Mouse (Mus musculus): Measurements from ENCODE around the gene Meox1. TPM values are rescaled to one million over a fixed set of nuclear protein-coding genes. Genes with fewer than 3 reads are reported as not detected.
A peak's percentile ranks its signal among the peaks of the same experiment; 100 is the strongest.

The Meox1 gene
- total RNA-seq, 2 experiments from 2014 or later, result 0.34 to 0.49 TPM

GRCm38 (mm10) chr11:101870067-101870765, 24.0 kb downstream of the Meox1 start:
- intact Hi-C loops (cut with DNase I), result no loop called here
- DNase-seq (ENCODE audit: low spot score in 2 of 2), result peak in 1 of 2 experiments; percentile 34

DNA sequence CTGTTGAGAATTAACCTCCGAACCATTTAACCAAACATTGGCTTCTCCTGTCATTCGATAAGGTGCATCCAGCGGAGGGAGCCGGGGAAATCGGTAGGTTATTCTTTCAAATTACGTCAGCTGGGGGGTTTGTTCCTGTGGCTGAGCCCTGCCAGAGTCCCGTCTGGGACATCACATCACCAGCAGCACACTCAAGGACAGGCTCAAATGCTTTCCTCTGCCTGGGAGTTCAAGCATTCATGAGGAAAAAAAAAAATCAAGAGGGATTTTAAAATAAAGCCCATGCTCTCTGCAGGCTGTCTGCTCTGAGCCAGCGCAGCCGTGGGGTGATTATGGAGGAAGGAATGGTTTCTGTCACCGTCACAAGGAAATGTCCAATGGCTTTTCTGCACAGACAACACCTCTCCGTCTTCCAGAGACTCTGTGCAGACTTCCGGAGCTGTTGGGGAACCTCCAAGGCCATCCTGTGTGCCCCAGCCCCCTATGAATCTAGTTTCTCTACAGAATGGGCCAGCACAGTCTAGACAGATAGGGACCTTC, 26.6 kb downstream of the Meox1 start:
- intact Hi-C loops (cut with DNase I), result no loop called here

GRCm38 (mm10) chr11:101858742-101859141, 35.4 kb downstream of the Meox1 start:
- intact Hi-C loops (cut with DNase I), result no loop called here
- DNase-seq (ENCODE audit: low spot score in 2 of 2), result no peak

More for the DNA sequence above, 26.6 kb downstream of the Meox1 start:
- no peak for DNase-seq (ENCODE audit: low spot score in 2 of 2)

DNA sequence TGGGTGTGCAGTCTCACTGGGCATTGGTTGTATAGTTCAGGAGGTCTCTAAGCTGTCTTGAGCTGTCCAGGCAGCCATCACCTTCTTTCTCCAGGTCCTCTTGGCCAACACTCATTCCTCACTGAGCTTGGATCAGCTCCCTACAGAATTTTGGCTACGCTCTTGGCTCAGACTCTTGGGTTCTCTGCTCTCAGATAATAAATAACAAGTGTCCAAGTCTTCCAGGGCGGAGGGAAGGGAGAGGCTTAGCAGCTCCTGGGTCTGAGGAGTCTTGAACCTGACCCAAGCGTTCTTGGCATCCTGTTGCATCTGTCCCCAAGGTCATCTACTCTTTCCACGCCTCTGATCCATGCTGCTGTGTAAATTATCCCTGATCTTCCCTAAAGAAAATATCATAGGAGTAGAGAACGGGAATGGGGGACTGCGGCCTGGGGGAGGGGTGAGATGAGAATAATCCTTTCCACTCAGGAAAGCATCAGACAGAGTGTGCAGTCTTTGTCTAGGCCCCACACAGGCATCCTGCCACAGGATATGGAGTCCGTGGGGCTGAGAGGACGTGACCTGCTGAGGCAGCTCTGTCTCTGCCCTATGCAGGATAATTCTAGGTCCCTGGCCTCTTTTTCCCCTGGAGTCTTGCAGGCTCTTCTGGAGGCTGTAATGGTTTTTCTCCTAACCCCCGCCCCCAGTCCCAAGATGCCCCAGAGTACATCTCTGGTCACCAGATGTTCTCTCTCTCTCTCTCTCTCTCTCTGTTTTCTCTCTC, 38.0 kb downstream of the Meox1 start:
- DNase-seq (ENCODE audit: low spot score in 2 of 2), result no peak
- intact Hi-C loops (cut with DNase I), result no loop called here

- intact Hi-C loops (cut with DNase I), result no loop called here
Measured at GRCm38 (mm10) chr11:101851042-101851441, 43.1 kb downstream of the Meox1 start.

GRCm38 (mm10) chr11:101849286-101849685, 44.9 kb downstream of the Meox1 start:
- DNase-seq (ENCODE audit: low spot score in 2 of 2), result no peak
- intact Hi-C loops (cut with DNase I), result no loop called here

More at GRCm38 (mm10) chr11:101851042-101851441, 43.1 kb downstream of the Meox1 start:
- DNase-seq (ENCODE audit: low spot score in 2 of 2), result peak in 1 of 2 experiments; percentile 5

GRCm38 (mm10) chr11:101847509-101847908, 46.7 kb downstream of the Meox1 start:
- intact Hi-C loops (cut with DNase I), result no loop called here
- DNase-seq (ENCODE audit: low spot score in 2 of 2), result no peak

DNA sequence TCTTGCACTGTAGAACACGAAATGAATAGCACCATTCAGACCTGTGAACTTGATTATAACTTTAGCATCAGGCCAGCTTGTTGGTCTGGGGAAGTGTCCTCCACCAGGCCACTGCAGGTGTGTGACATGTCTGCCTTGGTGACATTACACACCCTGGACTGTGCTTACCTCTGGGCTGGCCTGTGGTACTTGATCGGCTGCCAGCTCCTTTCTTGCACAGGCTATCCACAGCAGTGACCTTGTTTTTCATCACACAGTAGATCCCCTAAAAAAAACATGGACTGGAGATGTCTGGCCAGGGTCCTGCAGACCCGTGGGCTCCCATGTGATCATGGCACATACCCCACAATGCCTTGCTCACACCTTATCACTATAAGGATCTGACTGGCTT, 51.4 kb downstream of the Meox1 start:
- intact Hi-C loops (cut with DNase I), result no loop called here
- DNase-seq (ENCODE audit: low spot score in 2 of 2), result no peak

GRCm38 (mm10) chr11:101841998-101842772, 52.0 kb downstream of the Meox1 start:
- peak in 1 of 2 experiments; percentile 10 for DNase-seq (ENCODE audit: low spot score in 2 of 2)
- intact Hi-C loops (cut with DNase I), result no loop called here

DNA sequence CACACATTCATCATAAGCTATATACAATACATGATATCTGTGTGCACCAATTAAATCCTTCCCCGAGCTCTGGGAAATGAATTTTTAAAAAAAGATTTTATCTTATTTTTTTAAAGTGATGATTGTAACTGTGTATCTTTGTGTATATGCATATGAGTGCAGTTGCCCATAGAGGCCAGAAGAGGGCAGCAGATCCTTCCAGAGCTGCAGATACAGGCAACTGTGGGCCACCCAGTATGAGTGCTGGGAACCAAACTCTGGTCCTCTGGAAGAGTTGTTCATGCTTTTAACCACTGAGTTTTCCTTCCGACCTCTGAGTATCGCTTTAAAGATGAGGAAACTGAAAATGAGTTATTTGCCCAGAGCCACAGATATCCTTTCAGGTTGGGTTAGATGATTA, 53.8 kb downstream of the Meox1 start:
- no peak for DNase-seq (ENCODE audit: low spot score in 2 of 2)
- intact Hi-C loops (cut with DNase I), result no loop called here

- intact Hi-C loops (cut with DNase I), result no loop called here
Measured at GRCm38 (mm10) chr11:101839426-101839825, 54.7 kb downstream of the Meox1 start.

GRCm38 (mm10) chr11:101832001-101832400, 62.2 kb downstream of the Meox1 start:
- intact Hi-C loops (cut with DNase I), result no loop called here
- peak; percentile 38 to 39 for DNase-seq (ENCODE audit: low spot score in 2 of 2)

More at GRCm38 (mm10) chr11:101839426-101839825, 54.7 kb downstream of the Meox1 start:
- no peak for DNase-seq (ENCODE audit: low spot score in 2 of 2)

DNA sequence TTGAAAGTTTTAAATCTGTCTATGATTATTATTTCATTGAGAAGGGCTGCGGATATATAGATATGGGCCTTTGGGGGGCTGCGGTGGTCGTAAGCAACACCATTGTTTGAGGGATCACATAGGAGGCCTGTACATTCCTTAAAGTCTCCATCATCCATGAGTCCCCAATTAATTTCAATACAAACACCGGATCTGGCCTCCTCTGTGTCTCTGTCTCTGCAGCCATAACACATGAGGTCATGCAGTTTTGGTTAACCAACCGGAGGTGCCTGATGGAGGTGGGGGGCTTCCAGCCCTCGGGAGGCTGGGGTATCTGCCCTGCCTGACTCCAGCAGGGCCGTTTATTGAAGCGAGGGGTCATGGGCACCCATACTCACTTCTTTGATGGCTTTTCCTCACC, 63.6 kb downstream of the Meox1 start:
- intact Hi-C loops (cut with DNase I), result no loop called here
- DNase-seq (ENCODE audit: low spot score in 2 of 2), result no peak

GRCm38 (mm10) chr11:101830112-101830511, 64.1 kb downstream of the Meox1 start:
- intact Hi-C loops (cut with DNase I), result no loop called here
- DNase-seq (ENCODE audit: low spot score in 2 of 2), result no peak

DNA sequence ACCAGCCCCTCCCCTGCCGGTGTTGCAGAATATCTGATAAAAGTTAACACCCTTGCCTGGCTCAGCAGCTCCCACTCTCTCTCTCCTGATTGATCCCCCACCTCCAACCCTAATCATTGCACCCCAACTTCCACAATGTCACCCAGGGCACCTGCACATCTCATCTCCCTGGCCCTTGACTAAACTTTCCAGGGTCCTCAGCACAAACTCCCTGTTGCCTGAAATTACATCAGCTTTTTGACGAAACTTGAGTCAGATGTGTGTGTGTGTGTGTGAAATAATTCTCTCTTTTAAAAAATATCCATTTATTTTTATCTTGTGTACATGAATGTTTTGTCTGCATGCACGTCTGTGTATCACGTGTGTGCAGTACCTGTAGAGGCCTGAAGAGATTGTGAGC, 65.5 kb downstream of the Meox1 start:
- no peak for DNase-seq (ENCODE audit: low spot score in 2 of 2)
- intact Hi-C loops (cut with DNase I), result no loop called here

Other genes starting within 250 kb of the Meox1 start
- 10 to 100 TPM; 18.3 to 38.8 TPM for gene Arl4d, start 228.8 kb downstream of the Meox1 start, total RNA-seq (2021)
- gene Dhx8, start 161.5 kb downstream of the Meox1 start, total RNA-seq (2021), result 10 to 100 TPM; 34.1 to 37.4 TPM
- 10 to 100 TPM; 13.9 to 20.3 TPM for gene Etv4, start 109.0 kb downstream of the Meox1 start, total RNA-seq (2021)
- under 1 TPM in 1 of 2 experiments, not detected in 1; 0.15 TPM for gene Sost, start 72.6 kb upstream of the Meox1 start, total RNA-seq (2021)
- gene Cfap97d1, start 89.9 kb upstream of the Meox1 start, total RNA-seq (2021), result not detected
- 100 to 1,000 TPM; 201 to 252 TPM for gene Dusp3, start 92.6 kb upstream of the Meox1 start, total RNA-seq (2021)
- 10 to 100 TPM; 69.0 to 85.2 TPM for gene Mpp3, start 134.1 kb upstream of the Meox1 start, total RNA-seq (2021)
- under 1 TPM in 1 of 2 experiments, not detected in 1; 0.32 TPM for gene Cd300lg, start 147.1 kb upstream of the Meox1 start, total RNA-seq (2021)
- 100 to 1,000 TPM; 148 to 157 TPM for gene Mpp2, start 194.1 kb upstream of the Meox1 start, total RNA-seq (2021)
- not detected for gene Ppy, start 206.9 kb upstream of the Meox1 start, total RNA-seq (2021)
- not detected for gene Pyy, start 213.5 kb upstream of the Meox1 start, total RNA-seq (2021)